Mouse (Mus musculus) embryonic facial prominence, embryonic 13.5 days (tissue): ENCODE results near the gene G3bp1. TPM values are rescaled to one million over a fixed set of nuclear protein-coding genes. Genes with fewer than 3 reads are reported as not detected.

ENCODE experiments used
- microRNA-seq: library from miRNA; unstranded; fragments of <30 nt; microRNA quantifications from one replicate; pipeline ENCODE4, GENCODE M21; 2016
- polyA plus RNA-seq: library from polyadenylated mRNA; unstranded; fragments of >200 nt; fragmentation: Nextera tagmentation; extraction: Ambion mirVana; gene quantifications from 2 replicates; pipeline ENCODE4 v1.2.1, GENCODE M21; 2015

The G3bp1 gene
- polyA plus RNA-seq, 1 experiment from 2014 or later = 214 TPM

Small RNAs within 50 kb of the gene (microRNA-seq; reads per million reads assigned to microRNA genes)
- gene Mir7652 = not detected

Other genes with a start within 250 kb of the G3bp1 start
- 0.62 and 0.69 TPM in 2 replicates for gene Fat2, start 133.1 kb upstream of the G3bp1 start, polyA plus RNA-seq
- 1,239 and 1,279 TPM in 2 replicates for gene Sparc, start 46.5 kb upstream of the G3bp1 start, polyA plus RNA-seq
- 386 and 443 TPM in 2 replicates for gene Atox1, start 8.4 kb upstream of the G3bp1 start, polyA plus RNA-seq
- gene Glra1, start 138.5 kb downstream of the G3bp1 start, polyA plus RNA-seq = not detected in 2 replicates